Mouse (Mus musculus): ENCODE measurements around the gene Afg3l1.
"Not testable (repeated sequence)": the region's sequence is repeated elsewhere in the genome, so short reads cannot be mapped to it uniquely, and the experiment has no call there.

DNA sequence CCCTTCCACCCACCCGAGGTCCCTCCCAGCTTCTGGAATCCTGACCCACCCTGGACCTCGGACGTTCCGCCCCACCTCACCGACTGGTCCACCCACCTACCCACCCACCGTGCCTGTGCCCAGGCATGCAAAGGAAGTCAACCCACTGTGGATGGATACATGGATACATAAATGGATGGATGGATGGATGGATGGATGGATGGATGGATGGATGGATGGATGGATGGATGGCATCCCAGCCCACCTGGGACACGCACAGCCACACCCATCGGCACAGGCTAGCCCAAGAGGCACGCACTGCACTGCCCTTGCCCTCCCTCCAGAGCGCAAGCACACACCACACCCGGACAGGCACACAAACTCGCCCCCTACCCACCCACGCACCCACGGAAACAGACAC is 59.9 kb downstream of the Afg3l1 start:
- not testable (repeated sequence) for TF ChIP-seq POLR2A (IDR thresholded peaks at IDR 0.05; ENCODE audit: borderline replicate concordance, insufficient read depth, low read length); CTCF (IDR thresholded peaks at IDR 0.05; ENCODE audit: borderline replicate concordance, insufficient read depth, low read depth, low read length)

Data from cerebellum, adult 2 months (tissue).